Mouse (Mus musculus): Measurements from ENCODE around the gene Lypla2.
A peak's percentile ranks its signal among the peaks of the same experiment; 100 is the strongest.

Gene Lypla2

DNA sequence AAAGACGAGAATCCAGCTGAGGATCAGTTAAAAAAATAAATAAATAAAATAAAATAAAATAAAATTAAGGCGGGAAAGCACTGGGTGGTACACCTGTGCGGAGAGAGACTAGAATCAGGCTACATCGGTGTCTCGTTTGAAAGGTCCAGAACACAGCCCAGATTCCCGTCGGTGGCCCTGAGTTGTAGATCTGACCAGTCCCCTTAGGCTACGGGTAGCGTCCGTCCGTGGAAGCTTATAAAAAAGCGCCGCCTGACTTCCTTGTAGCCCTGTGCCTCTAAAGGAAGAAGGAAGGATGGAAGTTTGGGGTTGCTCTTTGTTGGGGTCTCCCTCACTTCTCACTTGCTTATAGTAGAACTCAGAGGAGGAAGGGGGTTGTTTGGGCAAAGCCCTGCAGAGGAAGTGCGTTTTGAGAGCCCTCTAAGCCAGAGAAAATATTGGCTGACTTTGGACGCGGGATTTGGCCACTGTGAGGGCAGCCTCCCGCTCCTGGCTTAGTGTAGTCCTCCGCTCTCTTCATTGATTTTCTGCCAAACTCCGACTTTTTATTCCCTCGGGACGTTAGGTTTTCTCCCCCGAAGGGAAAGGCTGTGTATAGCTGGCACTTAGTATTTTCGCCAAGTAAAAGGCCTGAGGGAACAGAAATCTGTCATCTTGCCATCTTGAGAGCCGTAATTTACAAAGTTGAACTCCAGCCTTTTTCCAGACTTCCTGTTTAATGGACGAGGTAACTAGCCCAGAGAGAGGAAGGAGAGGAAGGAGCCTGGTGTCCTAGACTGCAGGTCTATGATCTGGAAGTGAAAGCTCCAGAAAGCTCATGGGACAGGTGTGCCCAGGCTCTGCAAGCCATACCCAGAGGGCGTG is 50.9 kb downstream of the Lypla2 start:
- DNase-seq (ENCODE audit: low spot score in 2 of 2) = no peak

- peak; percentile 93 to 94 for DNase-seq (ENCODE audit: low spot score in 2 of 2)
These were observed 51.9 kb downstream of the Lypla2 start, which contains the start of gene Fuca1 for GRCm38 (mm10) chr4:135920304-135921241. TSS of gene Fuca1 (plus strand) at chr4:135920735.

GRCm38 (mm10) chr4:135919280-135919639 is 53.2 kb downstream of the Lypla2 start:
- DNase-seq (ENCODE audit: low spot score in 2 of 2) = no peak

DNA sequence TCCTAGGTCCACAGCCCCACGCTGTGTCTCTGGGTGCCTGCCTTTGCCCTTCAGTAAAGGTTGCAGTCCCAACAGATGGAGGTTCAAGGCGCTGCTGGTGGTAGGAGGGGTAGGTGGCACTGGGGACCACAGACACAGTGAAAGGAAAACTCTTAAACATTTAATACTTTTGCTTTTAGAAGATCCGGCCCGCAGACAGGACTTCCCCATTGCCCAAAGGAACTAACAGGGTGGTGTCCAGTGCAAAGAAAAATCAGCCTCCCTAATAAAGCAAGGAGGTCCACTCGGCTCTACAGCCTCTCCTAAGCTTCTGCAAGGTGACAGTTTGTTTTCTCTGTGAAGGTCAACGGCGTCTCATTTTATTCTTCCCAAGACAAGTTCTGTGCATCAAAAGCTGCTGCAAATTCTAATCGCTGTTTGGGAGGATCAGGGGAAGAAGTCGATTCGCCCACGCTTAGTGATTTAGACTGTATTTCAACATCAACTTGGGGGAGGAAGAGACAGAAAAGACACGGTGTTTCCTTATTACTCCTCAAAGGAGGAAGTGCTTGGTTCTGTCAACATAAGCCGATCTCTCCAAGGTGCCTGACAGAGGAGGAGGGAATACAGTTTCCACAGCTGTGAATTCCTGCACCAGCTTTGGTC is 53.7 kb downstream of the Lypla2 start:
- DNase-seq (ENCODE audit: low spot score in 2 of 2) = no peak
